Mouse (Mus musculus) kidney, adult 9 months (tissue): Measurements from ENCODE around the gene Scyl1.

Experiments used
- DNase-seq: peaks from one replicate; pipeline ENCODE4 v3.0.0; 2022

Scyl1 gene

GRCm38 (mm10) chr19:5786441-5787114, 15.4 kb upstream of the Scyl1 start:
- DNase-seq = peak; percentile 95

GRCm38 (mm10) chr19:5784958-5785577, 13.8 kb upstream of the Scyl1 start:
- no peak for DNase-seq

GRCm38 (mm10) chr19:5782121-5782520, 10.9 kb upstream of the Scyl1 start:
- no peak for DNase-seq

- DNase-seq = no peak
These were observed 10.3 kb upstream of the Scyl1 start for GRCm38 (mm10) chr19:5781532-5781931.

GRCm38 (mm10) chr19:5780203-5780602, 9.0 kb upstream of the Scyl1 start:
- DNase-seq = no peak

GRCm38 (mm10) chr19:5778312-5778711, 7.1 kb upstream of the Scyl1 start:
- DNase-seq = no peak

- DNase-seq = no peak
These were observed 6.3 kb upstream of the Scyl1 start for GRCm38 (mm10) chr19:5777387-5778032.

GRCm38 (mm10) chr19:5770311-5770710, 908 bp downstream of the Scyl1 start:
- DNase-seq = no peak

GRCm38 (mm10) chr19:5767271-5767670, 3.9 kb downstream of the Scyl1 start:
- DNase-seq = peak; percentile 43

GRCm38 (mm10) chr19:5763163-5763562, 8.1 kb downstream of the Scyl1 start:
- no peak for DNase-seq

GRCm38 (mm10) chr19:5758878-5759403, 12.3 kb downstream of the Scyl1 start:
- no peak for DNase-seq

GRCm38 (mm10) chr19:5756991-5757636, 14.1 kb downstream of the Scyl1 start:
- no peak for DNase-seq

- DNase-seq = no peak
These were observed 14.8 kb downstream of the Scyl1 start for GRCm38 (mm10) chr19:5756321-5756985.

- peak; percentile 61 for DNase-seq
These were observed 19.5 kb downstream of the Scyl1 start for GRCm38 (mm10) chr19:5751742-5752141.

GRCm38 (mm10) chr19:5750951-5751350, 20.3 kb downstream of the Scyl1 start:
- no peak for DNase-seq

GRCm38 (mm10) chr19:5749476-5749875, 21.7 kb downstream of the Scyl1 start:
- DNase-seq = no peak

- DNase-seq = no peak
These were observed 24.3 kb downstream of the Scyl1 start for GRCm38 (mm10) chr19:5746907-5747363.

- no peak for DNase-seq
These were observed 25.2 kb downstream of the Scyl1 start for GRCm38 (mm10) chr19:5745756-5746710.

- peak; percentile 38 for DNase-seq
These were observed 27.6 kb downstream of the Scyl1 start for GRCm38 (mm10) chr19:5743576-5743975.

- no peak for DNase-seq
These were observed 29.0 kb downstream of the Scyl1 start for GRCm38 (mm10) chr19:5742241-5742641.

GRCm38 (mm10) chr19:5741641-5742240, 29.5 kb downstream of the Scyl1 start:
- peak; percentile 66 for DNase-seq
